ENCODE assay signal across 27 mouse cellular contexts in the genomic region with DNA sequence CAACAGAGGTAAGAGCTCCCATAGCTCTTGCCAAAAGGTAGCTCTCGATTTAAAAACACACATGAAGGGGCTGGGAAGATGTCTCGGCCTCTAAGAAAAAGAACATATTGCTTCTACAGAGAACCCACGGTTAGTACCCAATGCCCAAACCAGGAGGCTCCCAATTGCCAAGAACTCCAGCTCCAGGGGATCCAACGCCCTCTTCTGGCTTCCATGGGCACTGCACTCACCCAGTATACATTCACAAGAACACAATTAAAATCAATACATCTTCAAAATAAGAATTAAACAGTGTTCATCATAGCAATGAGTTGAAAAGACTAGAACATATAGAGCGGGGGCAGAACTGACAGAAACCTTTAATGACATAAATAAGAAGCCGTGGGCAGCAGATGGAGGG. TPM values are rescaled to one million over a fixed set of nuclear protein-coding genes. Genes with fewer than 3 reads are reported as not detected.
DNase-seq lines count a peak whose midpoint lies in the region; ATAC-seq and TF ChIP-seq lines count a peak whose summit lies in the region.
"Had no signal": no experiment of that assay in that cellular context is flagged by ENCODE, and none has a peak within 500 bp of the region (broad histone marks: within the 10 kb centered on the region; RNA-seq: fewer than 3 reads in every experiment).

No protein-coding gene starts in this region.

- intact Hi-C loops in heart, adult 2 months (cut with DNase I): no loop called here
- intact Hi-C loops in heart, postnatal 36 days (cut with DNase I): no loop called here
- intact Hi-C loops in left cerebral cortex, adult 2 months (cut with DNase I): no loop called here
- intact Hi-C loops in left cerebral cortex, postnatal 14 days (cut with DNase I): no loop called here

- no peaks in the 10 kb centered on the region for H3K79me2 ChIP-seq in heart, adult 2 months (replicated peaks; ENCODE audit: control insufficient read depth, insufficient read depth, low read length)

- no peak overlapping the region for H3K4me3 ChIP-seq in heart, adult 2 months
- H3K4me3 ChIP-seq in left cerebral cortex, adult 2 months: no peak overlapping the region
- no peak overlapping the region for H3K4me3 ChIP-seq in testis, adult 2 months (ENCODE audit: control insufficient read depth, low read depth, low read length)
- H3K4me3 ChIP-seq in forebrain, embryonic 12.5 days (replicated peaks): no peak overlapping the region
- H3K4me3 ChIP-seq: forebrain, embryonic 10.5 days; heart, embryonic 13.5 days; hindbrain, embryonic 13.5 days; limb, embryonic 13.5 days; liver, embryonic 15.5 days; midbrain, embryonic 12.5 days; neural tube, embryonic 13.5 days had no signal

- no peak overlapping the region for H3K9ac ChIP-seq in heart, adult 2 months (ENCODE audit: low read depth, low read length)
- no peak overlapping the region for H3K9ac ChIP-seq in forebrain, embryonic 12.5 days
- H3K9ac ChIP-seq: forebrain, postnatal 0 days; heart, embryonic 13.5 days; hindbrain, embryonic 13.5 days; limb, embryonic 13.5 days; liver, embryonic 15.5 days; midbrain, embryonic 12.5 days; neural tube, embryonic 13.5 days had no signal

- no peak for TF ChIP-seq EP300 in heart, adult 2 months (IDR thresholded peaks at IDR 0.05; ENCODE audit: insufficient read depth, low read depth, low read length)

- no peak overlapping the region for H3K27ac ChIP-seq in heart, adult 2 months
- no peak overlapping the region for H3K27ac ChIP-seq in left cerebral cortex, adult 2 months
- no peak overlapping the region for H3K27ac ChIP-seq in testis, adult 2 months (ENCODE audit: control insufficient read depth, insufficient read depth, low read depth, low read length)
- H3K27ac ChIP-seq in forebrain, embryonic 12.5 days: no peak overlapping the region
- H3K27ac ChIP-seq: forebrain, embryonic 10.5 days; heart, embryonic 13.5 days; hindbrain, embryonic 13.5 days; limb, embryonic 13.5 days; liver, embryonic 15.5 days; midbrain, embryonic 12.5 days; neural tube, embryonic 13.5 days had no signal

- H3K36me3 ChIP-seq in heart, adult 2 months (ENCODE audit: control insufficient read depth, insufficient read depth, low read length): peaks cover 15% of the 10 kb centered on the region
- H3K36me3 ChIP-seq in testis, adult 2 months (ENCODE audit: control insufficient read depth, insufficient read depth, low read length): no peaks in the 10 kb centered on the region
- H3K36me3 ChIP-seq in forebrain, embryonic 12.5 days (replicated peaks): no peaks in the 10 kb centered on the region
- H3K36me3 ChIP-seq: forebrain, embryonic 10.5 days; heart, embryonic 13.5 days; hindbrain, embryonic 13.5 days; limb, embryonic 13.5 days; liver, embryonic 15.5 days; midbrain, embryonic 12.5 days; neural tube, embryonic 13.5 days had no signal

- peaks cover 2% of the 10 kb centered on the region for H3K4me1 ChIP-seq in heart, adult 2 months (ENCODE audit: control insufficient read depth, insufficient read depth, low read length)
- H3K4me1 ChIP-seq in testis, adult 2 months (ENCODE audit: control insufficient read depth, insufficient read depth, low read length): no peaks in the 10 kb centered on the region; the same call in none of the 2 replicates
- no peaks in the 10 kb centered on the region for H3K4me1 ChIP-seq in forebrain, embryonic 12.5 days
- H3K4me1 ChIP-seq: limb, embryonic 13.5 days; liver, embryonic 15.5 days; midbrain, embryonic 12.5 days; neural tube, embryonic 13.5 days had no signal

- no peaks in the 10 kb centered on the region for H3K9me3 ChIP-seq in forebrain, embryonic 12.5 days
- H3K9me3 ChIP-seq: forebrain, embryonic 10.5 days; heart, embryonic 13.5 days; hindbrain, embryonic 13.5 days; limb, embryonic 13.5 days; liver, embryonic 15.5 days; midbrain, embryonic 12.5 days; neural tube, embryonic 13.5 days had no signal

- TF ChIP-seq POLR2A in heart, adult 2 months (IDR thresholded peaks at IDR 0.05; ENCODE audit: insufficient read depth, low read depth, low read length): no peak
- no peak for TF ChIP-seq POLR2A in testis, adult 2 months (IDR thresholded peaks at IDR 0.05; ENCODE audit: control insufficient read depth, low read depth, low read length)

- H3K4me2 ChIP-seq in forebrain, embryonic 12.5 days: no peak overlapping the region
- H3K4me2 ChIP-seq: heart, embryonic 13.5 days; hindbrain, embryonic 13.5 days; limb, embryonic 13.5 days; liver, embryonic 15.5 days; midbrain, embryonic 12.5 days; neural tube, embryonic 13.5 days had no signal

- no peaks in the 10 kb centered on the region for H3K27me3 ChIP-seq in heart, adult 2 months (ENCODE audit: control insufficient read depth, insufficient read depth, low read length)
- H3K27me3 ChIP-seq in testis, adult 2 months (ENCODE audit: control insufficient read depth, insufficient read depth, low read length): no peaks in the 10 kb centered on the region
- no peaks in the 10 kb centered on the region for H3K27me3 ChIP-seq in forebrain, embryonic 12.5 days
- H3K27me3 ChIP-seq: heart, embryonic 13.5 days; hindbrain, embryonic 13.5 days; limb, embryonic 13.5 days; liver, embryonic 15.5 days; midbrain, embryonic 12.5 days; neural tube, embryonic 13.5 days had no signal

- WGBS in heart, adult 2 months: 70% methylated on average over 6 of the region's 6 CpGs
- 78% methylated on average over 6 of the region's 6 CpGs for WGBS in forebrain, embryonic 12.5 days

- TF ChIP-seq CTCF in heart, adult 2 months (IDR thresholded peaks at IDR 0.05): peak; percentile 55
- peak; percentile 35 for TF ChIP-seq CTCF in left cerebral cortex, adult 2 months (IDR thresholded peaks at IDR 0.05)
- peak; percentile 49; the same call in 1 of the 2 replicates for TF ChIP-seq CTCF in testis, adult 2 months (IDR thresholded peaks at IDR 0.05; ENCODE audit: control insufficient read depth, insufficient read depth, insufficient replicate concordance, low read depth, low read length)

- ATAC-seq in forebrain, embryonic 12.5 days (ENCODE audit: low FRiP score): no peak
- ATAC-seq: forebrain, postnatal 0 days had no signal

- no peak for DNase-seq in heart, adult 2 months
- DNase-seq in heart, postnatal 36 days: no peak
- no peak for DNase-seq in left cerebral cortex, adult 2 months (ENCODE audit: extremely low spot score in 1 of 2, low spot score in 2 of 2)
- DNase-seq in left cerebral cortex, postnatal 14 days (ENCODE audit: low spot score in 2 of 2): no peak
- DNase-seq in testis, postnatal 10 days (ENCODE audit: low spot score): no peak
- DNase-seq in Muller cell, postnatal 12 days (ENCODE audit: inconsistent ontology term): no peak
- DNase-seq: adrenal gland, adult 2 months; cerebellum, adult 11 months; forebrain, postnatal 0 days; gastrocnemius, postnatal 36 days; kidney, adult 2 months; kidney, postnatal 10 days; retina, postnatal 1 day; right cerebral cortex, postnatal 25 days; spleen, adult 18-20 months; thymus, adult 18-20 months; thymus, postnatal 36 days had no signal

RNA-seq across cellular contexts. Expression of gene Rcan2, which starts 17.2 kb away (rescaled TPM):
- 100 to 1,000 TPM; 382 to 439 TPM for total RNA-seq in heart, adult 2 months (2021)
- 195 and 279 TPM in 2 replicates for polyA plus RNA-seq in heart, adult 2 months (2012; rRNA removed)
- 100 to 1,000 TPM; 355 to 411 TPM for total RNA-seq in heart, postnatal 36 days (2021)
- 100 to 1,000 TPM; 176 to 182 TPM for total RNA-seq in left cerebral cortex, adult 2 months (2021)
- 100 to 1,000 TPM; 112 to 122 TPM for total RNA-seq in left cerebral cortex, postnatal 14 days (2021)
- polyA plus RNA-seq in testis, adult 2 months (2012; rRNA removed): 1.2 and 1.3 TPM in 2 replicates
- polyA plus RNA-seq in forebrain, embryonic 12.5 days (2016; fragmentation: Nextera tagmentation; extraction: Ambion mirVana): 25.5 and 26.6 TPM in 2 replicates
- total RNA-seq: megakaryocyte, adult 5-6 weeks had no signal
